Mouse (Mus musculus): ENCODE data around the gene AU021092.
"Not testable (repeated sequence)": the region's sequence is repeated elsewhere in the genome, so short reads cannot be mapped to it uniquely, and the experiment has no call there.

AU021092 gene

DNA sequence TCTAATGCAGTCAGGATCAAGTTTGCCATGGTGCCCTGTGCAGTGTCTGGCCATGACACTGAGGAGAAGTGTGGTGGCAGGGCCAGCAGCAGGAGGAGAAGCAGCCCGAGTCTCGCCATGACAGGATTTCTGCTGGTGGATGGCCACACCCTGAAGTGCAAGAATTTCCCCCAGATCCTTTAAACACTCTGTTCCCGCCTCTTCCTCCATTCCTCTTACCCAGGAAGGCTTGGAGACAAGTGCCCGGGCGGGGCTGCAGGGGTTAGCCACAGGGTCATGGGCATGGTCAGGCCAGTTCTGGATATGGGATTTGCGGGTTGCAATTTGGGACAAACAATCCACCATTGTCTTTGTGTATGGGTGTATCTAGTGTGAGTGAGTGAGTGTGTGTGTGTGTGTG lies at the start of gene AU021092:
Gene AU021092, minus strand, starts transcription at position 160 of the 400 bp plus-strand sequence.
- no peak for DNase-seq

DNA sequence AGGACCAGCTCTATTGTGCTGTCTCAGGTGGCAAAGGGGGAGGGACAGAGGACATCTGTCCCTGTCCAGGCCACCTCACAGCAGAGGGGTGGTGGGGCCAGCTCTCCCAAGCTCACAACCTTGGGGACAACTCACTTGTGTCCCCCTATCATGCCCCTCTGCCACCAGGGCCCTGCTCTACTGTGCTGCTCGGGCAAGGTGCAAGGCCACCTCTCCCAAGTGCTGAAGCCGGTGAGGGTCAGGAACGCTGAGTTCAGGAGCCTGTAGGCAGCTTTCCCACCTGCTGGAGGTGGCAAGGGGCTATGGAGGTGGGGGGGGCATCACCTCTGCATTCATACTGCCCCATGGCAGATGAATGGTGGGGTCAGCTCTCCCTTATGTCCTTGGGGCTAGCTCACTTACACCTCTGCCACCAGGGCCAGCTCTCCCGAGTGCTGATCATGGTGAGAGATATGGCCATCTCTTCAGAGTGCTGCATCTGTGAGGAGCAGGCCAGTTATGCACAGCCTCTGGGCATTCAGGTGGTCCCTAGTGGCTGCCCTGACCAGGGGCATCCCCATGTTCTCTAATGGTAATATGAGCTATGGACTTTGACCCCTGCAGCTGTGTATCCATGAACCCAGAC lies 49.4 kb upstream of the AU021092 start:
- DNase-seq = no peak

DNA sequence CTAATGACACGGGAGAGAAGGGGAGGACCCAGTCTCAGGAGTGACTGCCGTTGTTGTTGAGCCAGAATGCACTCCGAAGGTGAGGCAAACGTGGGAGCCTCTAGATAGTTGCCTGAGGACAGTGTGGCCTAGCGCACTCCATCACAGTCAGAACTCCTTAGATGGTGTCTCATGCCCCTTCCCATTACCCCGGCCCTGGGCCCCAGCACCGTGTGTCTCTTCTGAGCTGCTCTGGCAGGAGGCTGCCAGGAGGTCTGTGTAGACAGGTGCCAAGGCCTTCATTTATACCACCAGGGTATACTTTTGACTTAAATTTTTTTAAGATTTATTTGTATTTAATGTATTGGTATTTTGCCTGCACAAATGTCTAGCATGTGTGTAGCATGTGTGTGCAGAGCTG lies 41.8 kb upstream of the AU021092 start:
- no peak for DNase-seq

DNA sequence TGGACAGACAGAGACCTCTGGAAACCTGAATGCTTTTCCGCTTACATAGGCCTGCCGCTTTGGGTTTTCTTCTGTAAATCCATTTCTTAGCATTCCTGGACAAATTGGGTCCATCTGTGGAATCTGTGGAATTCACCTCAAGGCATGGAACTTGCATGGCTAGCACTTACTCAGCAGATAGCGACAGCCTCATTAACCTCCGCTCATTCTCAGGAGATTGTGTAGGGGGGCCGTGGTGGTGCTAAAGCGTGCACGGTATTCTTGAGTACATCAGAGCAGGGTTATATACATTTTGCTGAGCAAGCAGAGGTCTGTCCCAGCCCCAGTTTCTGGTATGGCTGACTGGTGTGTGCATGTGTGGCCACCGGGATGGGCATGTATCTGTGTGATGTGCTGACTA lies 41.1 kb upstream of the AU021092 start:
- DNase-seq = peak; percentile 70

DNA sequence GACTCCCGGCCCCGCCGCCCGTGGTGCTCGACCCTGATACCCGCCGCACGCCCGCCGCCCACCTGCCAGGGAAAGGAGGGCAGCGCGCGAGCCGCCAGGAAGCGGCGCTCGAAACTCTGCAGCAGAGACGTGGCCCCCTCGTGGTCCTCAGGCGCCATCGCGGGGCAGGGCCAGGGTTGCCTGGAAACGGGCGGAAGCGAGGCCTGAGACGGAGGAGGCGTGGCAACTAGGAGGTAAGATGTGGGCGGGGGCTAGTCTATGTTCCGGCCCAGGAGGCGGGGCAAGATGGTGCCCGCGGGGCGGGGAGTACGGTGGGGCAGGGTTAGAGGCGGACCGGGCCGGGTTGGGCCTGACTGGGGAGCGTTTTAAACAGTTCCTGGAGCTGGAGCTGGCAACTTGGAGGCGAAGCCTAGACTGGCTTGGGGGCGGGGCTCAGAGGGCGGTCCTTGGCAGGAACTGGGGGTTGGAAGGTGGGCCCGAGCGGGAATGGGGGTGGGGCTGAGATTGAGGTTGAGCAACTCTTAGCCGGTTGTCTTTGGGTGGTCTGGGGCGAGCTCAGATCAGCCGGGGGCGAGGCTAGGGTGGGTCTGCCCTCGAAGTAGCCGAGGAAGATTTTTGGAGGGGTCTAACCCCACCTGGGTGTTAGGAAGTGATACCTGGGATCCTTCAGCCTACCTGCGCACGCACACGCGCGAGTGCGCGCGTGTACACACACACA lies 33.8 kb upstream of the AU021092 start, which contains the start of gene Eef2kmt:
Gene Eef2kmt, minus strand, starts transcription at position 205 of the 718 bp plus-strand sequence.
- peak; percentile 100 for DNase-seq

DNA sequence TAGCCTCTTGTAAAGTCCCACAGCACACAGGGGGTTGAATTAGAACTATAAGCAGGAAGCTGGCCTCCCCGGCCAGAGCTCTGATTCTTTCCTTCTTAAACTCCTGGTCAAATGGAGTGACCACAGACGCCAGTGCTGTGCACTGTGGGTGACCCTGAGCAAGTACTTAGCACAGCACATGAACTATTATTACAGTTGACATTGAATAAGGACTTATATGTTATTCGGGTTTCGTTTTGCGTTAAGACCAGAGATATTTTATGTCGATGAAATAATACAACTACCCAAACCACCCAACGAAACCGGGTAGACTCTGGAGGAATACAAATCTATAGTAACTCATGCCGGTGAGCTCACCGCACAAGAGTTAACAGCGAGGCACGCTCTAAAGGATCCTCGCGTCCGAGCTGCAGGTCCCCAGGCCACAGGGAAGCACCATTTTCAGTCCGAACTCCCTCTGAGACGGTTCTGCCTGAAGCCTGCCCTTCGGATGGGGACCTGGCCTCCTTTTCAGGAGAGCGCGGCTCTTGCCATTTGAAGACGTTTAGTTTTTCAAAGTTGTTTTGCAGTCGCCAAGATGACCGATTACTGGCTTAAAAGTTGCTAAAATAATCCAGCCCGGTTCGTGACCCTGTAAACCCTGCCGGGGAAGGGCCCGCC lies 33.1 kb upstream of the AU021092 start:
- peak; percentile 46 for DNase-seq

DNA sequence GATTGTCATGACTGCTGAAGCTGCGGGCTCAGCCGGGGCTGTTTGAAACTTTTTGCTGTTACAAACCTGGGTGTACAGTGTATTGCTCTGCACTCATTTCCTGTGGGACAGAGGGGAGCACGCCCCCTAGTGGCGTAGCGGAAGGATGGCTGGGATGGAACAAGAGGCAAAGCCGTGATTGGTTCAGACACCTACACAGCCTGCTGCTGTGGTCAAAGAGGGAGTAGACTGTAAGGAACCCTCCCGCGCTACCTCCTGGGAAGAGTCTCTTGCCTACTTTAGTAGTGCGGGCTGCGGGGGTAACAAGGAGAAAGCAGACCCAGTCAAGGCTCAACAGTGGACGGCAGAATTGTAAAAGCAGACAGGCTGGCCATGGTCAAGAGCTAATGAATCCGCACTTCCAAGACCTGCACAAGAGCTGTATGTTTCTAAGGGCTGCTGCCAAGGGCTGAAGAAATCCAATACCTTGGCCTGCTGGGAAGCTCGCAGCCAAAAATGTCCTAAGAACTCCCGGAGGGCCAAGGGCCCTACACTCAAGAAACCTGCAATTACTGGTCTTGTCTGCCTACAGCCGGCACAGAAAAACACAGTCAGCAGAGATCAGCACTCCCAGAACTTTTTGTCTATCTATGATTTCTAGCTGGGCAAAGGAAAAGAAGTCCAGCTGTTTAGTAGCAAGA lies 32.4 kb upstream of the AU021092 start:
- peak; percentile 87 for DNase-seq

DNA sequence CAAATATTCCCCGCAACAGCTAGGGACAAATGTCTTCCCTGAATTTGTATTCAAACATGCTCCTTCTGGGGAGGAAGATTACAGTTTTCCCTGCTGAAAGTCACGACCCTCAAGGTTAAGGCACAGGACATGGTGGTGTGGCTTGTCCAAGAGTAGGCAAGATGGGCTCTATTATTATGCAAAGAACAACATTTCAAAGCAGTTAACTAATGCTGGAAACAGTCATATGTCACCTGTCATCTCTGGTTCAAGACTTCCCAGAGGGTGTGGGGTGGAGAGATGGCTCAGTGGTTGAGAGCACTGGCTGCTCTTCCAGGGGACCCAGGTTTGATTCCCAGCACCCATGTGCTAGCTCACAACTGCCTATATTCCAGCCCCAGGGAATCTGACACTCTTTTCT lies 30.2 kb upstream of the AU021092 start:
- DNase-seq = no peak

DNA sequence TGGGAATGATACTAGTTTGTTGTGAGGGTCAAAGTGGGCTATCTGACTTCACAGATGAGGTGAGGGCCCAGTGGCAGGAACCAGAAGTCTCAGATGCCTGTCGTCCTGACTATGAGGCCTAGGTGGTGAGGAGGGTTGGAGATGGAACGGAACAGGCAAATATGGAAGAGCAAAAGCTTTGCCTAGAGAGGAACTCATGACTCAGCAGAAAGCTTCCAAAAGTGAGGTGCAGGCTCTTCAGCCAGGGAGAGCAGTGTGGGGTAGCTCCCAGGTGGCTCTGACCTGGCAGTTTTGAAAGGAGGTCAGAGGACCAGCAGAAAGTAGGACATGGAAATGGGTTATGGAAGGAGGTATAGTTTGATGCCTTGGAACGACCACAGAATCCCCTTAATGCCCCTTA lies 28.8 kb upstream of the AU021092 start:
- DNase-seq = no peak

DNA sequence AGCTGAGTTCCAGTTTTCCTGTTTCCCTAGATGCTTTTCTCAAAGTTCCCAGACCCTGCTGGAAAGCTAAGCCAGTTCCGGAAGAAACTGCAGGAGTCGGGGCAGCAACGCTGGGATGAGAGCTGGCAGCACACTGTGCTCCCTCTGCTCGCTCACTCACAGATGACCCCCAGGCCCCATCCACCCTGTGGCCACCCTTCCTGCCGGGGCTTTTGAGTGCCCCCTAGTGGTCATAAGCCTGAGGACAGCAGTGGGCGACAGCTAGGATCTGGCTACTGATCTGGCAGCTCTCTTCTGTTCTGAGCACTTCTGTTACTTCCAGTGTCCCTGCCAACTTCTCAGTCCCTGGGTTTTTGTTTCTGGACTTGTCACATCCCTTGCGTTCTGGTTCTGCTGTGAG lies 22.3 kb upstream of the AU021092 start:
- peak; percentile 67 for DNase-seq

DNA sequence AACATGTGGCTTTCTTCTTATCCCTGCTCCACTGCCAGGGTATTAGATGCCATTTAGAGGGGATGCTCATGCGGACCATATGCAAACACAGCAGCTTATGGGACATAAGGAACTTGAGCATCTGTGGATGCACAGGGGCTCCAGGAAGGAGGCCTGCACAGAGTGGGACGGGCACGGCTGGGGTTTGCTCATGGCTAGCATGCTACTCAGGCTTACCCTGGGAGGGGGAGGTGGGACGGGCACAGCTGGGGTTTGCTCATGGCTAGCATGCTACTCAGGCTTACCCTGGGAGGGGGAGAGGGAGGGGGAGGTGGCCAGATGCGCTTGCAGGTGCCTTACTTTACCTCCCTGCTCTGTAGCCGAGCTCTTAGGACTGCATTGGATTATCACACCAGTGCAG lies 20.8 kb upstream of the AU021092 start:
- DNase-seq = no peak

DNA sequence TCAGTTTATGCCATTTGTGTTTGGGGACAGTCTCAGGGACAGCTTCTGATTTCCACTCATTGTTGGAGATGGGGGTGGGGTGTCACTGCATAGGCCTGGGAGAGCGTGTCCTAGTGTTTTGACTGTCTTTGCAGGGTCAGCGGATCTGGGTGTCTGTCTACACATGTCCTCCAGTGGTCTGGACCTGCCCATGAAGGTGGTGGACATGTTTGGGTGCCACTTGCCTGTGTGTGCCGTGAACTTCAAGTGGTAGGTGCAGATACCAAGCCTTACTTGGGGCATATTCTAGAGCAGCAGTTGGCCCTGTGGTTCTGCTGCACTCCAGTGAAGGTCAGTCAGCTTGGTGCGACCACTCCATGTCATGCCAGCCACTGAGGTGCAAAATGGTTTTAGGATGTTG lies 20.3 kb upstream of the AU021092 start:
- DNase-seq = no peak

DNA sequence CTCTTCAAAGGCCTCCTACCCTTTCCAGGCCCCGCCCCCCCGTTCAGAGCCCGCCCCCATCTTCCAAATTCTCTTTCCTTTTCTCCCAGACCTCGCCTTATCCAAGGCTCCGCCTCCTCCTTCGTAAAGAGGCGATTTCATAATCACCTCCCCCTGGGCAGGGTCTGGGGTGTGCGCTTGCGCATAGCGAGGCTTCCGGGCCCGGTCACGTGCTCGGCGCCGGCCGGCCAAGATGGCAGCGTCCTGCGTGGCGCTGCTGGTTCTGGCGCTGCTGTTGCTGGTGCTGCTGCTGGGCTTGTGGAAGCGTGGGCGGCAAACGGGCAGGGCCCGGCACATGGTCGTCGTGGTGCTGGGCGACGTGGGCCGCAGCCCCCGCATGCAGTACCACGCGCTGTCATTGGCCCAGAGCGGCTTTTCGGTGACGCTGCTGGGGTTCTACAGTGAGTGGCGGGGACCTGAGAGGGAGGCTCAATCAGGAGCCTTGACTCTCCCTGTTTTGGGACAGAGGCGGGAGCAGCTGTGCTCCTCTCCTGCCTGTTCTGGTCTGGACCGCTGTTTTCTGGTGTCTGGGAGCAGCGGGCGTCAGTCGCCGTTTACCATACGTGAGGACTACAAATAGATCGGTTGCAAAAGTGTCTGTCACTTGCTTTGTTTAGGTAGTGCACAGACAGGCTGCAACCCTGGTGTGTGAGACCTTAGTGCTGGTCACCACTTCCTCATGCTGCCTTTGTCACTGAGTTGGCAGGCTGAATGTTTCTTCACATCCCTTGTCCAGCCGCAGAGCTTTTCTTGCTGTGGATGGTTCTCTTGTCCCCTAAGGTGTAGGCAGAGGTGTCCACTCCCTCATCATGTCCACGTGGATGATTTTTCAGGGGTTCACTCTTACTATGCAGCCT lies 11.6 kb upstream of the AU021092 start, which contains the start of gene Alg1:
Gene Alg1, plus strand, starts transcription at position 204 of the 896 bp plus-strand sequence.
- peak; percentile 97 for DNase-seq

DNA sequence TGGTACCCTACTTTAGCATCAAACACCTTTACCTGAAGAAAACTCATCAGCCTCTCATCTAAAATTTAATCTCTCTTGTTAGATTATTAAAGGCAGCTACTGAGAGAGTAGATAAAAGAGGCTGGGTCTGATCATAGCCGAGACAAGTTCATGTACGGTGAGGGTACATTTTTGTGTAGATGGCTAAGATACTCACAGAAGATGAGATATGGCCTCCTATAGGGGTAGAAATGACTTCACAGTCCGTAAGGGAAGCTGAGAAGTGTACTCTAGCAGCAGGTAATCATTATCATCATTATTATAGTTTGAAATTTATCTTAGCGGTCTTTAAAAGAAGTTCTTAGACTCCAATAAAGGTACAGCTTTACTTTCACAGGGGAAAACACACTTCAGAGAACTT lies 10.9 kb upstream of the AU021092 start:
- no peak for DNase-seq

DNA sequence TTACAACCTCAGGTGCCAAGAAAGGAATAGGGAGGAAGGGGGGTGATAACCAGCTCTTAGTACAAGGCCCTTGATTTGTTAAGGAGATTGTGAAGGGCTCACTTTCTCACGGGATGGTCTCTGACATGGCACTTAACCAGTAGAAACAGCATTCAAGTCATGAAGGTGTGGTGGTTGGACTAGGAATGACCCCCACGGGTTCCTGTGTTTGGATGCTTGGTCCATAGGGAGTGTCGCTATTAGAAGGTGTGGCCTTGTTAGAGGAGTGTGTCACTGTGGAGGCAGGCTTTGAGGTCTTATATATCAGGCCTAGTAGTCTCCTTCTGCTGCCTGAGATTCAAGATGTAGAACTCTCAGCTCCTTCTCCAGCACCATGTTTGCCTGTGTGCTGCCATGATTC lies 6.0 kb upstream of the AU021092 start:
- DNase-seq = not testable (repeated sequence)

DNA sequence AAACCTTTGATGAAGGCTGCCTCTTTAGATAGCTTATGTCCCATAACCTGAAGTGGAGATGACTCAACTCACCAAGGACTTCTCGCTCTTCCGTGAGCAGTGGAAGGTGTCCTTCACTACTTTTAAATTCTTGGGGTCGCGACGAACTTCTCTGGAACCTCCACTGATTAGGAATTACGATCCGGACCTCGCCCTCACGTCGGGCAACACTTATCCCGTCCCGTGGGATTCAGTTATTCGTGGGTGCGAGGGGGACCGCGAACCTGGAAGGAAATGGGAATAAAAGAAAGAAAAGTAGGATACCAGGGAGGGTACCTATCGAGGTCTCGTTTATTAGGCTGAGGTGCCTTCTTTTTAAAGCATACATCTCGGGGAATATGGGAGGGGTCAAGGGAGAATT lies 5.4 kb upstream of the AU021092 start:
- DNase-seq = not testable (repeated sequence)

DNA sequence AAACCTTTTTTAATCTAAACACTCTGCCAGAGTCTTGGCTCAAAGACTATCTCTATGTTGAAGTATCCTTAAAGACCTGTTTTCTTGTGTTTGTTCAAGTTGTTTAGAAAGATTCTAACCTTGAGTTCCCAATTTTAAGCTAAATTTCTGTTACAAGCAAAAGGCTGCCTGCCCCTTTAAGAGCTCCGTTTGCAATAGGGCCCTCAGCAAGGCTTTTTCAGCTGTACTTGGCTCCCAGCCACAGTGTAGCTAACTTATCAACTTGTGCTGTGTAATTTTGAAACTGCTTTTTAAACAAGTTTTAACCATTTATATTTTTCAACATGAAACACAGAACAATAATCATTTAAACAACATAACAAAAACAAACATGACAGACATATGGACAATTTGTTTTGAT lies 4.4 kb upstream of the AU021092 start:
- DNase-seq = not testable (repeated sequence)

DNA sequence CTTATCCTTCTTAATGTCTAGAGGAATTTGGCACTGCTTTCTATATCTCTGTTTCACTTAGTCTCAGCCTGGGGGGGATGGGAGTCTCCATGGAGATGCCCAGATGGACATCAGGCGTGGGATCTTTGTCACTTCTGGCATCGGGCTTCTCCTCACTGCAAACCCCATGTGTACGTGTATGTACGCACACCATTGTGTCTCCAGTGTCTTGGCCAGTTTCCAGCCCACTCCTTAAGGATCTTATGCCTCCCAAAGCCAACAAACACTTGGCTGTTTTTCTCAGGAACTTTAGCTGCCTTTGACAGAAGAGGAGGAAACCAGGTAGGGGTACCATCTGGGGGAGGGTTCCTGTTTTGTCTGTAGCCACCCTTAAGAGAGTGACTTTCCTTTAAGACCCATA lies 696 bp downstream of the AU021092 start:
- no peak for DNase-seq

DNA sequence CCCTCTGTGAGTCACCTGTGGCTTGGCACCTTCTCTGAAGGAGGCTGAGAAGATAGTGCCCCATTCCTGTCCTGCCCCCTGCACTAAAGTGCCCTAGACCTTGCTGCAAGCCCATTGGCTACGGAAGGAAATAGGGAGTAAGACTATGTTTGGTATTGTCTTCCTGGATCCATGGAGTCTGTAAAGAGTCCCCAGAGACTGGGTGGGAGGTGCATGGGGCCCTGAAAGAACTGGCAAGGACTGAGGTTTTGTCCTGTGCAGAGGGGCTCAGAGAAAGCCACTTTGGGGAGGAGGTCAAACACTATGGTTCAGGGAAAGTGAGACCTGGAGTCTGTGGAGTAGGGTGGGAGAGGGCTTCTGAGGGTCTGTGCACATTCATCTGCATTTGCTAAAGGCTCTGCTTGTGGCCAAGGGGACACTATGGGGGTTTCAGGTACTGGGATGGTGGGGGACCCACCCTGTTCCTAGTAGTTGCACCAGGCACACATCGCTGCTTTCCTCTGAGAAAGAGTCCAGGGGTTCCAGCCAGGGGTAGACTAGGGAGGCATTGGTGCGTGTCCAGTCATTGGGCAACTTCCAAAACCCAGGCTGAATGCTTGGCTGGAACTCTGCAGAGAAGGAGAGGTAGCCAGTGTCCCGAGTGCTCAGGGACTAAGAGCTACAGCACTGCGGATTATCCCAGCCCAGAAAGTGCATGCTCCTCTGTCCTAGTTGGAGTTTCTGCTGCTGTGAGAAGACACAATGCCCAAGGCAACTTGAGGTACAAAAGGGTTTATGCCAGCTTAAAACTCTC lies 4.6 kb downstream of the AU021092 start:
- DNase-seq = no peak

DNA sequence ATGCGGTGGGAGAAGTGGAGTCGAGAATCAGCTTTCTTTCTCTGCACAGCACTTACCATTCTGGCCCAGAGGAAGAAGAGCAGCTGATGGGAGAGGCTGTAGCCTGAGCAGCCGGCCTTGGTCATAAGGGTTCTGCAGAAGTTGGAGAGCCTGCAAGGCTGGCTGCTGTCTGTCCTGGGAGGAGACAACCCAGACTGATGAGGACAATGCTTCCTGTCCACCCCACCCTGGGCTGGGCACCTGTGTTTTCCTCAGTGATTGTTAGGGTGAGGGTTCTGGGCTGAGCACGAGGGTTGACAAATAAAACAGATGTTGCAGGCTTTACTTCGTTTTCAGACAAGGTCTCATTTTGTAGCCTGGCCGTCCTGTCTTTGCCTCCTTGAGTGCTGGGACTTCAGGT lies 5.4 kb downstream of the AU021092 start:
- DNase-seq = no peak

DNA sequence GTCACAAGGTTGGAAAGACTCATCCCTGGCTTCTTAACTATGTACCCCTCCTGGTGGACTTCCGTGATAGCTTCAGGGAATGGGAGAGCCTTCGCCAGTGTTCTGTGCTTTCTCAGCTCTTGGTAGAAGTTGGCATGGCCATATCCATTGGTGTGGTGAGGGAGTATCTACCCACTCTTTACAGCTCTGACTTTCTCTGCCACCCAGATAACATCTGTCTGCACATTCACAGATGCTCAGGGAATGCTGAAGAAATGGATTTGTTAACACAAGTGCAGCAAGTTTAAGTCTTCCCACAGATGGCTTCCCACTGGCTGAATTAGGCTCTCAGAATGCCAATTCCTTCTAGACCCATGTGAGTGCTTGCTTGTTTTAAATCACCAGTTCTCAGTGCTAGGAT lies 8.0 kb downstream of the AU021092 start:
- no peak for DNase-seq

DNA sequence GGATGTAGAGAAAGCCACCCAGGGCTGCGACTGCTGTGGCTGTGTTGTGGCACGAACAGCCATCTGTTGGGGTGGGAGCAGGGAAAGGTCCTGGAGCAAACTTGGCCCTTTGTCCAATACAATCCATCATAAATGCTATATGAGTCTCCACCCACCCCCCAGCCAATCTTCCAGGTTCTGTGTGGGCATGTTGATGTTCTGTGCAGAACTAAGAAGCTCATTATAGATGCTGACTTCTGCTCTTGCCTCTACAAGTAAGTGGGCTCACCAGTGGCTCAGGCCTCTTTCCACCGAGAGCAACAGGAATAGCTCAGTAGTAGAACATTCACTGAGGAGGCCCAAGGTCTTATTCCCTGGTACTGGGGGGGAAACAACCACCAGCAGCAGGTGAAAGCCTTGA lies 9.9 kb downstream of the AU021092 start:
- DNase-seq = no peak

Data from embryo, embryonic 11 days (tissue).